Mouse (Mus musculus) midbrain, embryonic 15.5 days (tissue): ENCODE data around the gene Hnrnpa1. TPM values are rescaled to one million over a fixed set of nuclear protein-coding genes. Genes with fewer than 3 reads are reported as not detected.
"Not testable (repeated sequence)": the region's sequence is repeated elsewhere in the genome, so short reads cannot be mapped to it uniquely, and the experiment has no call there.

Source experiments
- ATAC-seq: fragments of 200-750 bp; cut with Nextera tagmentation; replicated peaks from 2 replicates; pipeline ENCODE4 v1.8.0; 2017; ENCODE audit warnings: moderate TSS enrichment
- H3K27ac ChIP-seq: fragments of 300-500 bp; sonication (generic); 2 replicates; pipeline ENCODE4 v1.5.1; 2015; ENCODE audit warnings: mild to moderate bottlenecking, inconsistent platforms
- H3K27me3 ChIP-seq: fragments of 300-500 bp; sonication (generic); replicated peaks from 2 replicates; pipeline ENCODE4 v1.6.1; 2015; ENCODE audit warnings: inconsistent platforms
- H3K36me3 ChIP-seq: fragments of 300-500 bp; sonication (generic); replicated peaks from 2 replicates; pipeline ENCODE4 v1.6.1; 2015; ENCODE audit warnings: inconsistent platforms
- H3K4me1 ChIP-seq: fragments of 300-500 bp; sonication (generic); 2 replicates; pipeline ENCODE4 v1.6.1; 2015; ENCODE audit warnings: inconsistent platforms
- H3K4me2 ChIP-seq: fragments of 300-500 bp; sonication (generic); 2 replicates; pipeline ENCODE4 v1.6.1; 2015; ENCODE audit warnings: inconsistent platforms, mild to moderate bottlenecking, moderate library complexity
- H3K4me3 ChIP-seq: fragments of 300-500 bp; sonication (generic); 2 replicates; pipeline ENCODE4 v1.5.1; 2015; ENCODE audit warnings: mild to moderate bottlenecking, inconsistent platforms
- H3K9ac ChIP-seq: fragments of 300-500 bp; sonication (generic); 2 replicates; pipeline ENCODE4 v1.6.1; 2015; ENCODE audit warnings: mild to moderate bottlenecking, inconsistent platforms
- H3K9me3 ChIP-seq: fragments of 300-500 bp; sonication (generic); 2 replicates; pipeline ENCODE4 v1.6.1; 2016; ENCODE audit warnings: inconsistent platforms
- WGBS: fragments of 180-500 bp; shearing (Covaris S2); methylation state at CpG from one replicate; pipeline ENCODE4 v1.1.7; 2015; ENCODE audit warnings: mixed read lengths; 5-methylcytosine and 5-hydroxymethylcytosine counted together
- polyA plus RNA-seq: library from polyadenylated mRNA; unstranded; fragments of >200 nt; fragmentation: Nextera tagmentation; extraction: Ambion mirVana; gene quantifications from 2 replicates; pipeline ENCODE4 v1.2.1, GENCODE M21; 2015

Gene Hnrnpa1
- polyA plus RNA-seq, 1 experiment from 2014 or later, result 721 TPM

DNA sequence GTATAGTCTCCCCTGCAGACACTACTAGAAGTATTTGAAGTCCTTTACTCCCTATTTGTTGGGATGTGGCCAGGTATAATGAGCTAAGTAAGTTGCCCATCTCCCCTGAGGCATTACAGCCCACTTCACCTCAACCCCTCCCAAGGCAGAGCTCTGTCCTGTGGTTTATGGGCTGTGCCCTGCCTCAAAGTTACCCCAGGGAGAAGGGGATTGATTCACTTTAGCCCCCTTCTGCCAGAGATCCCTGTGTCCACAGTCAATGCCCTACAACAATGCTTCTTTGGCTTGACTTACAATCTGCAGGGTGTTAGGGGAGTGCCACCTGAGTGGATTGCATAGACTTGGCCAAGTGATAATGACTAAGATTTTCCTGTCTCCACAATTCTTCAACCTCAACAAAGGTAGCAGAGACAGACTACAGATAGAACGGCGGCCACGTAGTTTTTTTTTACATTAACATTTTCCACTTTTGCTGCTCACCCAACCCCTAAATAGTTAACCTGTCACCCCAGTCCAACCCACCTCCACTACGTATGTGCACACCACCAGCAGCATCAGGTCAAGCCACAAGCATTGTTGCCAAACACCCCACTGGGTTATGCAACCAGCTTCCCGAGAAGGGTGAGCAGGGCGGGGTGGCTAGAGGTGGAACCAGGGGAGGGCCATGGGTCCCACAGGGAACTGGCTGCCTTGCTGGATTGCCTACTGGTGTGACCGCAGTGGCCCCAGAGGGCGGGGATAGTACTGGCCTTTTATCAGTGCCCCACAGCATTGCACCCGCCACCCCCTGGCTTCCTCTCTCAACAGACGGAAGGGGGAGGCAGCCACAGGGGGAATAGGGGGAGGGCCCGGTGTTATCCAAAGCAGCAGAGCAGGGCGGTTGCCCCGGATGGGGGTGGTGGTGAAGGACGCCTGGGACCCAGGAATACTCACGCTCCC, 17.8 kb downstream of the Hnrnpa1 start, which contains the start of gene Nfe2:
Nfe2 (minus strand) TSS at position 614 of the 939 bp plus-strand sequence.
- no peaks in the 10 kb centered on the region for H3K9me3 ChIP-seq
- H3K4me2 ChIP-seq, result peak within 1 kb of the TSS; percentile 2; the same call in 1 of the 2 replicates
- peaks cover 6% of the 10 kb centered on the region for H3K4me1 ChIP-seq
- H3K27ac ChIP-seq, result no peak within 1 kb of the TSS
- H3K9ac ChIP-seq, result no peak within 1 kb of the TSS
- H3K36me3 ChIP-seq, result no peaks in the 10 kb centered on the region
- no peak for ATAC-seq
- H3K27me3 ChIP-seq, result 0 out of 2 replicates have a peak, but pooled peaks cover 5% of the 10 kb centered on the region
- 15% methylated on average over 15 of the region's 15 CpGs for whole genome bisulfite sequencing
- H3K4me3 ChIP-seq, result no peak within 1 kb of the TSS

- H3K9ac ChIP-seq, result no peak overlapping the region
- no peak overlapping the region for H3K4me3 ChIP-seq
- 0 out of 2 replicates have a peak, but pooled peaks cover 5% of the 10 kb centered on the region for H3K27me3 ChIP-seq
- ATAC-seq, result no peak
- no peak overlapping the region for H3K27ac ChIP-seq
- H3K4me1 ChIP-seq, result peaks cover 6% of the 10 kb centered on the region
- no peaks in the 10 kb centered on the region for H3K9me3 ChIP-seq
- 85% methylated on average over 5 of the region's 5 CpGs for WGBS
- H3K4me2 ChIP-seq, result no peak overlapping the region
- H3K36me3 ChIP-seq, result no peaks in the 10 kb centered on the region
Measured at GRCm38 (mm10) chr15:103259162-103259561, 18.9 kb downstream of the Hnrnpa1 start.

DNA sequence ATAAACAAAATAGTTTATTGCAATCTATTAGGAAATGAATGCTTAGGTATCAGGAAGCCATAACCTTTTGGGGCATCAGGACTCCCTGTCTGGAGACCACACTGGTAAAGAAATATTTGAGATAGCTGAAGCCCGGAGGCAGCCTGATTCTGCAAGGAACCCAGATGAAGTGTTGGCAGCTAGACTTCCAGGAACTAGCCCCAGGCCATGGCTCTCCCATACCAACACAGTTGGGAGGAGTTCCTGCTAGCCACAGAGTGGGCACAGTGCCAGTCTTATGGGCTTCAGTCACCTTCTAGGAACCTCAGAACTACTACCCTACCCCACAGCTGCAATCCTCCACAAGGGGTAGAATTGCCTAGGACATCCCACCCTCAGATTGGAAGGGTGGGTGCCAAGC, 19.8 kb downstream of the Hnrnpa1 start:
- peaks cover 3% of the 10 kb centered on the region for H3K4me1 ChIP-seq
- no peak overlapping the region for H3K4me2 ChIP-seq
- H3K9me3 ChIP-seq, result no peaks in the 10 kb centered on the region
- no peak overlapping the region for H3K27ac ChIP-seq
- no peak overlapping the region for H3K9ac ChIP-seq
- H3K27me3 ChIP-seq, result 0 out of 2 replicates have a peak, but pooled peaks cover 5% of the 10 kb centered on the region
- H3K4me3 ChIP-seq, result no peak overlapping the region
- H3K36me3 ChIP-seq, result no peaks in the 10 kb centered on the region
- 78% methylated on average over 1 of the region's 1 CpGs for whole genome bisulfite sequencing
- no peak for ATAC-seq

GRCm38 (mm10) chr15:103264794-103265193, 24.6 kb downstream of the Hnrnpa1 start:
- no peaks in the 10 kb centered on the region for H3K9me3 ChIP-seq
- WGBS, result 91% methylated on average over 2 of the region's 2 CpGs
- ATAC-seq, result no peak
- H3K4me2 ChIP-seq, result no peak overlapping the region
- no peak overlapping the region for H3K9ac ChIP-seq
- no peak overlapping the region for H3K27ac ChIP-seq
- H3K27me3 ChIP-seq, result no peaks in the 10 kb centered on the region
- H3K4me3 ChIP-seq, result no peak overlapping the region
- no peaks in the 10 kb centered on the region for H3K36me3 ChIP-seq
- no peaks in the 10 kb centered on the region for H3K4me1 ChIP-seq

DNA sequence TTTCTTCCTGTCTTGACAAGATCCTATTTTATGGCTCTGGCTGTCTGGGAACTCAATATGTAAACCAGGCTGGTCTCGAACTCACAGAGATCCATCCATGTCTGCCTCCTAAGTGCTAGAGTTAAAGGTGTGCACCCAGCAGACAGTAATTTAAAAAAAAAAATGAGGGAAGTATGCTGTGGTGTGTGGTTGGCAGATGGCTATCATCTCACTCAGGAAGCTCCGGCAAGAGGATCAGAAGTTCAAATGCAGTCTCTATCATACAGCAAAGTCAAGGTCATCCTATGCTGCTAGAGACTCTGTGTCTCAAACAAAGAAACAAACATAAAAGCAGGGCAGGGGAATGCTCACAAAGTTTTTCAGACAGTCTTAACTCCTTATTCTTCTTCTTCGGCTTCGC, 28.7 kb downstream of the Hnrnpa1 start:
- Histone ChIP-seq H3K9ac (no peak overlapping the region), H3K9me3 (no peaks in the 10 kb centered on the region), H3K4me3 (no peak overlapping the region), H3K4me1 (peaks cover 8% of the 10 kb centered on the region), H3K27ac (no peak overlapping the region), H3K36me3 (no peaks in the 10 kb centered on the region), H3K4me2 (no peak overlapping the region), H3K27me3 (no peaks in the 10 kb centered on the region)
- 83% methylated on average over 4 of the region's 4 CpGs for WGBS
- ATAC-seq, result no peak

- peak within 1 kb of the TSS; percentile 91 for H3K9ac ChIP-seq
- peak within 1 kb of the TSS; percentile 90 for H3K4me3 ChIP-seq
- H3K27me3 ChIP-seq, result no peaks in the 10 kb centered on the region
- WGBS, result 0% methylated on average over 38 of the region's 38 CpGs
- no peaks in the 10 kb centered on the region for H3K36me3 ChIP-seq
- no peaks in the 10 kb centered on the region for H3K9me3 ChIP-seq
- peak; percentile 100 for ATAC-seq
- H3K27ac ChIP-seq, result peak within 1 kb of the TSS; percentile 78
- H3K4me1 ChIP-seq, result peaks cover 17% of the 10 kb centered on the region
- H3K4me2 ChIP-seq, result peak within 1 kb of the TSS; percentile 74
Measured at GRCm38 (mm10) chr15:103272419-103273279, 32.4 kb downstream of the Hnrnpa1 start, which contains the start of gene Copz1. Gene Copz1 (plus strand): TSS chr15:103272714.

DNA sequence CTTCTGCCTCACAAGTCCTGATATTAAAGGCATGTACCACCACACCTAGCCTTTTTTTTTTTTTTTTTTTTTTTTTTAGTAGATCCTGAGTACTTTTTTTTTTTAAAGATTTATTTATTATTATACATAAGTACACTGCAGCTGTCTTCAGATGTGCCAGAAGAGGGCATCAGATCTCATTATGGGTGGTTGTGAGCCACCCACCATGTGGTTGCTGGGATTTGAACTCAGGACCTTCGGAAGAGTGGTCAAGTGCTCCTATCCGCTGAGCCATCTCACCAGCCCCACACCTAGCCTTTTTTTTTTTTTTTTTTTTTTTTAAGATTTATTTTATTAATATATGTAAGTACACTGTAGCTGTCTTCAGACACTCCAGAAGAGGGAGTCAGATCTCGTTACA, 35.7 kb downstream of the Hnrnpa1 start:
- not testable (repeated sequence) for H3K9me3 ChIP-seq, H3K9ac ChIP-seq, H3K36me3 ChIP-seq, H3K4me3 ChIP-seq, H3K27ac ChIP-seq, H3K4me2 ChIP-seq, H3K27me3 ChIP-seq, ATAC-seq
- peaks cover 17% of the 10 kb centered on the region for H3K4me1 ChIP-seq
- 88% methylated on average over 3 of the region's 3 CpGs for WGBS

DNA sequence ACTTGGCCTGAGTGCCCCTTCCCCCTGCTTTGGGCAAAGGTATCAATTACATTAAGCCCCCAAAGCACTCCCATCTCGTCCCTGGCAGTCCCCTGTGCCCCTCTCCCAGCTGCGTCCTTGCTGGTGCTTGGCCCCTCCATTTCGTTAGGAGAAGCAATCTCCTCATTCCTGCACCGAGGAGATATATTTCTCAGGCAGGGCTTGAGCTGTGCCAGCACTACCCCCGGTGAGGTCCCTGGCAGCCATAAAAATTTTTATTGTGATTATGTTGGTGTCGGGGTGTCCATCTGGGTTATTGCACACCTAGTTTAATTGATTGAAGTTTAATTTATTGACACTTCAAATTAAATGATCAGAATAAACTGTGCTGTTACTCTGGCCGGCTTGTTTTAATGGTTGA, 37.7 kb downstream of the Hnrnpa1 start:
- no peaks in the 10 kb centered on the region for H3K9me3 ChIP-seq
- WGBS, result 80% methylated on average over 7 of the region's 7 CpGs
- H3K27ac ChIP-seq, result no peak overlapping the region
- H3K4me1 ChIP-seq, result peaks cover 17% of the 10 kb centered on the region
- no peak for ATAC-seq
- H3K27me3 ChIP-seq, result no peaks in the 10 kb centered on the region
- H3K9ac ChIP-seq, result no peak overlapping the region
- H3K36me3 ChIP-seq, result no peaks in the 10 kb centered on the region
- H3K4me3 ChIP-seq, result no peak overlapping the region
- H3K4me2 ChIP-seq, result no peak overlapping the region

GRCm38 (mm10) chr15:103279750-103280149, 39.5 kb downstream of the Hnrnpa1 start:
- H3K9ac ChIP-seq, result no peak overlapping the region
- H3K27me3 ChIP-seq, result no peaks in the 10 kb centered on the region
- peaks cover 2% of the 10 kb centered on the region for H3K4me1 ChIP-seq
- ATAC-seq, result no peak
- H3K36me3 ChIP-seq, result no peaks in the 10 kb centered on the region
- 58% methylated on average over 3 of the region's 3 CpGs for WGBS
- no peaks in the 10 kb centered on the region for H3K9me3 ChIP-seq
- H3K4me3 ChIP-seq, result no peak overlapping the region
- H3K27ac ChIP-seq, result no peak overlapping the region
- H3K4me2 ChIP-seq, result no peak overlapping the region

- no peak overlapping the region for H3K4me3 ChIP-seq
- no peak overlapping the region for H3K4me2 ChIP-seq
- ATAC-seq, result no peak
- peaks cover 12% of the 10 kb centered on the region for H3K4me1 ChIP-seq
- H3K9ac ChIP-seq, result no peak overlapping the region
- 75% methylated on average over 3 of the region's 3 CpGs for WGBS
- no peak overlapping the region for H3K27ac ChIP-seq
- H3K36me3 ChIP-seq, result no peaks in the 10 kb centered on the region
- H3K27me3 ChIP-seq, result no peaks in the 10 kb centered on the region
- no peaks in the 10 kb centered on the region for H3K9me3 ChIP-seq
Measured at GRCm38 (mm10) chr15:103280817-103281464, 40.7 kb downstream of the Hnrnpa1 start.

GRCm38 (mm10) chr15:103281465-103282205, 41.4 kb downstream of the Hnrnpa1 start:
- Histone ChIP-seq H3K4me1 (peaks cover 14% of the 10 kb centered on the region), H3K27ac (no peak overlapping the region), H3K27me3 (no peaks in the 10 kb centered on the region), H3K4me2 (no peak overlapping the region), H3K36me3 (no peaks in the 10 kb centered on the region), H3K4me3 (no peak overlapping the region), H3K9me3 (no peaks in the 10 kb centered on the region), H3K9ac (no peak overlapping the region)
- no peak for ATAC-seq
- 95% methylated on average over 3 of the region's 3 CpGs for WGBS
